Mouse (Mus musculus): ENCODE data around the gene Rnf111. TPM values are rescaled to one million over a fixed set of nuclear protein-coding genes. Genes with fewer than 3 reads are reported as not detected.
A peak's percentile ranks its signal among the peaks of the same experiment; 100 is the strongest.

Gene Rnf111
- polyA plus RNA-seq, 1 experiment from 2014 or later: 7.9 TPM

- ATAC-seq (ENCODE audit: low read depth): no peak
- Histone ChIP-seq H3K4me2 (ENCODE audit: low read depth, low read length) (no peak overlapping the region), H3K4me1 (ENCODE audit: control insufficient read depth, low read depth, low read length) (peaks cover 7% of the 10 kb centered on the region), H3K9ac (ENCODE audit: low read depth, low read length) (no peak overlapping the region), H3K4me3 (ENCODE audit: low read depth, low read length) (no peak overlapping the region), H3K9me3 (replicated peaks; ENCODE audit: control insufficient read depth, low read length) (no peaks in the 10 kb centered on the region), H3K27ac (ENCODE audit: low read length) (no peak overlapping the region), H3K27me3 (ENCODE audit: control insufficient read depth, insufficient read depth, low read depth, low read length) (no peaks in the 10 kb centered on the region), H3K36me3 (ENCODE audit: control insufficient read depth, insufficient read depth) (no peaks in the 10 kb centered on the region)
- WGBS (ENCODE audit: insufficient replicate concordance): 72% methylated on average over 4 of the region's 4 CpGs
These were observed 119.0 kb downstream of the Rnf111 start for GRCm38 (mm10) chr9:70384494-70384893.

- no peak for ATAC-seq (ENCODE audit: low read depth)
- no peaks in the 10 kb centered on the region for H3K9me3 ChIP-seq (replicated peaks; ENCODE audit: control insufficient read depth, low read length)
- H3K27me3 ChIP-seq (ENCODE audit: control insufficient read depth, insufficient read depth, low read depth, low read length): no peaks in the 10 kb centered on the region
- no peaks in the 10 kb centered on the region for H3K36me3 ChIP-seq (ENCODE audit: control insufficient read depth, insufficient read depth)
- H3K4me3 ChIP-seq (ENCODE audit: low read depth, low read length): no peak overlapping the region
- H3K4me1 ChIP-seq (ENCODE audit: control insufficient read depth, low read depth, low read length): peaks cover 7% of the 10 kb centered on the region
- no peak overlapping the region for H3K4me2 ChIP-seq (ENCODE audit: low read depth, low read length)
- no peak overlapping the region for H3K9ac ChIP-seq (ENCODE audit: low read depth, low read length)
- 63% methylated on average over 10 of the region's 10 CpGs for WGBS (ENCODE audit: insufficient replicate concordance)
- H3K27ac ChIP-seq (ENCODE audit: low read length): no peak overlapping the region
These were observed 119.8 kb downstream of the Rnf111 start for GRCm38 (mm10) chr9:70383750-70384149.

DNA sequence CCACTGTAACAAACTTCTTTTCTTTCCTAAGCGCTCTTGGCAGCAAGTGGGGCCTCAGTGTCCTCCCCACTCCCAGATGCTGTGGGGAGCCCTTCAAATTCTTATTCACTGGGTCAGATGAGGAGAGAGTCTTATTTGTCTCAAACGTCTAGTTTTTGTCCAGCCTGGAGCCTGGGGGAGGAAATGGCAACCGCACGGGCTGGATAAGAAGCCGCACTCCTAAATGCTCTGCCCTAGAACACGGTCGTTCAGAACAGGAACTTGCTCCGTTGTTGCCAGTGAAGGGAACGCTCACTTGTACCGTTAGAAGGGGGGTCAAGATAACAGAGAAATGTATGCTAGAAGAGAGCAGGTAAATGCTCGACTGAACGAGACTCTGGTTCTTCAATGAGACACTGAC lies 121.4 kb downstream of the Rnf111 start:
- peaks cover 2% of the 10 kb centered on the region; the same call in 1 of the 2 replicates for H3K36me3 ChIP-seq (ENCODE audit: control insufficient read depth, insufficient read depth)
- no peak overlapping the region for H3K9ac ChIP-seq (ENCODE audit: low read depth, low read length)
- no peak overlapping the region for H3K27ac ChIP-seq (ENCODE audit: low read length)
- no peak overlapping the region for H3K4me3 ChIP-seq (ENCODE audit: low read depth, low read length)
- H3K9me3 ChIP-seq (replicated peaks; ENCODE audit: control insufficient read depth, low read length): no peaks in the 10 kb centered on the region
- WGBS (ENCODE audit: insufficient replicate concordance): 31% methylated on average over 12 of the region's 12 CpGs
- H3K4me1 ChIP-seq (ENCODE audit: control insufficient read depth, low read depth, low read length): peaks cover 7% of the 10 kb centered on the region
- ATAC-seq (ENCODE audit: low read depth): no peak
- H3K27me3 ChIP-seq (ENCODE audit: control insufficient read depth, insufficient read depth, low read depth, low read length): no peaks in the 10 kb centered on the region
- no peak overlapping the region for H3K4me2 ChIP-seq (ENCODE audit: low read depth, low read length)

- Histone ChIP-seq H3K4me2 (ENCODE audit: low read depth, low read length) (no peak overlapping the region), H3K27me3 (ENCODE audit: control insufficient read depth, insufficient read depth, low read depth, low read length) (no peaks in the 10 kb centered on the region), H3K36me3 (ENCODE audit: control insufficient read depth, insufficient read depth) (peaks cover 2% of the 10 kb centered on the region; the same call in 1 of the 2 replicates), H3K9me3 (replicated peaks; ENCODE audit: control insufficient read depth, low read length) (no peaks in the 10 kb centered on the region), H3K9ac (ENCODE audit: low read depth, low read length) (no peak overlapping the region), H3K4me3 (ENCODE audit: low read depth, low read length) (no peak overlapping the region), H3K4me1 (ENCODE audit: control insufficient read depth, low read depth, low read length) (peaks cover 3% of the 10 kb centered on the region), H3K27ac (ENCODE audit: low read length) (no peak overlapping the region)
- no peak for ATAC-seq (ENCODE audit: low read depth)
- 70% methylated on average over 7 of the region's 7 CpGs for WGBS (ENCODE audit: insufficient replicate concordance)
These were observed 123.7 kb downstream of the Rnf111 start for GRCm38 (mm10) chr9:70379502-70380467.

Small RNA genes lying within 50 kb of the gene (microRNA-seq; reads per million reads assigned to microRNA genes)
- 3.9 reads per million, percentile 13 among the genes with 10 or more reads in this experiment for gene Mir5626

Other genes with a start within 250 kb of the Rnf111 start
- gene Ccnb2, start 82.2 kb downstream of the Rnf111 start, polyA plus RNA-seq (2015; fragmentation: Nextera tagmentation; extraction: Ambion mirVana): 197 and 199 TPM in 2 replicates
- gene Sltm, start 39.0 kb upstream of the Rnf111 start, polyA plus RNA-seq (2015; fragmentation: Nextera tagmentation; extraction: Ambion mirVana): 14.9 and 16.1 TPM in 2 replicates
- gene Gm10642, start 152.5 kb upstream of the Rnf111 start, polyA plus RNA-seq (2015; fragmentation: Nextera tagmentation; extraction: Ambion mirVana): 0.90 and 0.92 TPM in 2 replicates
- gene Mindy2, start 153.4 kb upstream of the Rnf111 start, polyA plus RNA-seq (2015; fragmentation: Nextera tagmentation; extraction: Ambion mirVana): 11.2 and 12.9 TPM in 2 replicates
- 66.1 and 68.4 TPM in 2 replicates for gene Adam10, start 175.3 kb upstream of the Rnf111 start, polyA plus RNA-seq (2015; fragmentation: Nextera tagmentation; extraction: Ambion mirVana)

Data from liver, embryonic 16.5 days (tissue).